Mouse (Mus musculus) embryonic facial prominence, embryonic 12.5 days (tissue): Measurements from ENCODE around the gene Casc3. TPM values are rescaled to one million over a fixed set of nuclear protein-coding genes. Genes with fewer than 3 reads are reported as not detected.
A peak's percentile ranks its signal among the peaks of the same experiment; 100 is the strongest.

ENCODE experiments used
- ATAC-seq: fragments of 200-750 bp; cut with Nextera tagmentation; 2 replicates; pipeline ENCODE4 v1.8.0; 2017; ENCODE audit not compliant: insufficient number of reproducible peaks, insufficient read depth, low FRiP score, low TSS enrichment
- H3K27ac ChIP-seq: fragments of 300-500 bp; sonication (generic); 2 replicates; pipeline ENCODE4 v1.5.1; 2016; ENCODE audit warnings: mild to moderate bottlenecking
- H3K27me3 ChIP-seq: fragments of 300-500 bp; sonication (generic); 2 replicates; pipeline ENCODE4 v1.6.1; 2016; ENCODE audit warnings: mild to moderate bottlenecking, moderate library complexity
- H3K36me3 ChIP-seq: fragments of 300-500 bp; sonication (generic); 2 replicates; pipeline ENCODE4 v1.6.1; 2016; ENCODE audit warnings: mild to moderate bottlenecking
- H3K4me1 ChIP-seq: fragments of 300-500 bp; sonication (generic); 2 replicates; pipeline ENCODE4 v1.6.1; 2016
- H3K4me2 ChIP-seq: fragments of 300-500 bp; sonication (generic); replicated peaks from 2 replicates; pipeline ENCODE4 v1.6.1; 2016; ENCODE audit warnings: mild to moderate bottlenecking, moderate library complexity
- H3K4me3 ChIP-seq: fragments of 300-500 bp; sonication (generic); 2 replicates; pipeline ENCODE4 v1.5.1; 2016; ENCODE audit warnings: mild to moderate bottlenecking
- H3K9ac ChIP-seq: fragments of 300-500 bp; sonication (generic); 2 replicates; pipeline ENCODE4 v1.6.1; 2016; ENCODE audit warnings: mild to moderate bottlenecking, moderate library complexity
- H3K9me3 ChIP-seq: fragments of 300-500 bp; sonication (generic); 2 replicates; pipeline ENCODE4 v1.6.1; 2016; ENCODE audit warnings: mild to moderate bottlenecking, moderate library complexity
- WGBS: fragments of 180-500 bp; shearing (Covaris S2); methylation state at CpG from one replicate; pipeline ENCODE4 v1.1.7; 2016; 5-methylcytosine and 5-hydroxymethylcytosine counted together
- polyA plus RNA-seq: library from polyadenylated mRNA; unstranded; fragments of >200 nt; fragmentation: Nextera tagmentation; extraction: Ambion mirVana; gene quantifications from 2 replicates; pipeline ENCODE4 v1.2.1, GENCODE M21; 2016

Gene Casc3
- polyA plus RNA-seq, 1 experiment from 2014 or later: 54.0 TPM

GRCm38 (mm10) chr11:98794469-98795014 is 10.2 kb upstream of the Casc3 start:
- ATAC-seq: peak; percentile 50
- Histone ChIP-seq H3K27ac (peak overlapping the region; percentile 100), H3K36me3 (peaks cover 13% of the 10 kb centered on the region), H3K4me3 (peak overlapping the region; percentile 100), H3K27me3 (no peaks in the 10 kb centered on the region), H3K9ac (peak overlapping the region; percentile 99), H3K4me2 (peak overlapping the region; percentile 94), H3K9me3 (no peaks in the 10 kb centered on the region), H3K4me1 (peaks cover 28% of the 10 kb centered on the region)
- WGBS: under 1% methylated on average over 28 of the region's 30 CpGs

- peaks cover 19% of the 10 kb centered on the region for H3K36me3 ChIP-seq
- H3K4me1 ChIP-seq: peaks cover 28% of the 10 kb centered on the region
- H3K9me3 ChIP-seq: no peaks in the 10 kb centered on the region
- H3K27ac ChIP-seq: peak within 1 kb of the TSS; percentile 100
- peak within 1 kb of the TSS; percentile 94 for H3K4me2 ChIP-seq
- H3K9ac ChIP-seq: peak within 1 kb of the TSS; percentile 99
- H3K27me3 ChIP-seq: no peaks in the 10 kb centered on the region
- under 1% methylated on average over 61 of the region's 89 CpGs for WGBS
- ATAC-seq: peak; percentile 43; the same call in 1 of the 2 replicates
- peak within 1 kb of the TSS; percentile 100 for H3K4me3 ChIP-seq
Measured at GRCm38 (mm10) chr11:98795015-98795713, 9.5 kb upstream of the Casc3 start, which contains the start of gene Msl1. TSS of gene Msl1 (plus strand) at chr11:98795516.

GRCm38 (mm10) chr11:98795714-98796514 is 8.8 kb upstream of the Casc3 start:
- H3K27me3 ChIP-seq: no peaks in the 10 kb centered on the region
- H3K36me3 ChIP-seq: peaks cover 26% of the 10 kb centered on the region
- under 1% methylated on average over 61 of the region's 74 CpGs for WGBS
- H3K4me1 ChIP-seq: peaks cover 28% of the 10 kb centered on the region
- peak overlapping the region; percentile 100 for H3K27ac ChIP-seq
- peak overlapping the region; percentile 100 for H3K4me3 ChIP-seq
- no peaks in the 10 kb centered on the region for H3K9me3 ChIP-seq
- H3K9ac ChIP-seq: peak overlapping the region; percentile 99
- ATAC-seq: peak; percentile 24
- H3K4me2 ChIP-seq: peak overlapping the region; percentile 94

- ATAC-seq: peak; percentile 32; the same call in 1 of the 2 replicates
- Histone ChIP-seq H3K27ac (peak overlapping the region; percentile 100), H3K9me3 (no peaks in the 10 kb centered on the region), H3K4me2 (peak overlapping the region; percentile 94), H3K4me1 (peaks cover 28% of the 10 kb centered on the region), H3K9ac (peak overlapping the region; percentile 99), H3K27me3 (no peaks in the 10 kb centered on the region), H3K36me3 (peaks cover 34% of the 10 kb centered on the region), H3K4me3 (peak overlapping the region; percentile 100)
- WGBS: 5% methylated on average over 23 of the region's 23 CpGs
Measured at GRCm38 (mm10) chr11:98796515-98797216, 8.0 kb upstream of the Casc3 start.

GRCm38 (mm10) chr11:98797306-98797705 is 7.4 kb upstream of the Casc3 start:
- Histone ChIP-seq H3K4me2 (peak overlapping the region; percentile 94), H3K4me3 (peak overlapping the region; percentile 100), H3K36me3 (peaks cover 40% of the 10 kb centered on the region), H3K9ac (peak overlapping the region; percentile 99), H3K27ac (0 out of 2 replicates have a peak overlapping the region, but pooled peaks have one; percentile 11), H3K4me1 (peaks cover 28% of the 10 kb centered on the region), H3K9me3 (no peaks in the 10 kb centered on the region), H3K27me3 (no peaks in the 10 kb centered on the region)
- WGBS: 4% methylated on average over 5 of the region's 5 CpGs
- no peak for ATAC-seq

GRCm38 (mm10) chr11:98797909-98798308 is 6.8 kb upstream of the Casc3 start:
- no peak overlapping the region for H3K27ac ChIP-seq
- H3K4me1 ChIP-seq: peaks cover 27% of the 10 kb centered on the region
- 47% methylated on average over 4 of the region's 4 CpGs for WGBS
- peak overlapping the region; percentile 100 for H3K4me3 ChIP-seq
- no peak for ATAC-seq
- H3K27me3 ChIP-seq: no peaks in the 10 kb centered on the region
- H3K4me2 ChIP-seq: peak overlapping the region; percentile 94
- H3K36me3 ChIP-seq: peaks cover 46% of the 10 kb centered on the region
- H3K9ac ChIP-seq: peak overlapping the region; percentile 99
- no peaks in the 10 kb centered on the region for H3K9me3 ChIP-seq

GRCm38 (mm10) chr11:98808417-98808816 is 3.7 kb downstream of the Casc3 start:
- Histone ChIP-seq H3K9me3 (no peaks in the 10 kb centered on the region), H3K9ac (no peak overlapping the region), H3K27me3 (no peaks in the 10 kb centered on the region), H3K4me3 (0 out of 2 replicates have a peak overlapping the region, but pooled peaks have one; percentile 73), H3K4me1 (peaks cover 13% of the 10 kb centered on the region), H3K27ac (peak overlapping the region; percentile 95; the same call in 1 of the 2 replicates), H3K4me2 (peak overlapping the region; percentile 75; the same call in 1 of the 2 replicates), H3K36me3 (peaks cover 60% of the 10 kb centered on the region)
- ATAC-seq: no peak
- 76% methylated on average over 2 of the region's 2 CpGs for WGBS

GRCm38 (mm10) chr11:98809457-98810290 is 5.0 kb downstream of the Casc3 start:
- H3K4me1 ChIP-seq: peaks cover 13% of the 10 kb centered on the region
- peaks cover 60% of the 10 kb centered on the region for H3K36me3 ChIP-seq
- H3K9ac ChIP-seq: peak overlapping the region; percentile 82
- peak; percentile 98 for ATAC-seq
- H3K4me3 ChIP-seq: peak overlapping the region; percentile 73
- H3K27ac ChIP-seq: peak overlapping the region; percentile 95
- under 1% methylated on average over 84 of the region's 84 CpGs for WGBS
- no peaks in the 10 kb centered on the region for H3K27me3 ChIP-seq
- no peaks in the 10 kb centered on the region for H3K9me3 ChIP-seq
- peak overlapping the region; percentile 75 for H3K4me2 ChIP-seq

- Histone ChIP-seq H3K27ac (0 out of 2 replicates have a peak overlapping the region, but pooled peaks have one; percentile 95), H3K4me3 (peak overlapping the region; percentile 73), H3K4me1 (peaks cover 13% of the 10 kb centered on the region), H3K36me3 (peaks cover 59% of the 10 kb centered on the region), H3K9me3 (no peaks in the 10 kb centered on the region), H3K9ac (peak overlapping the region; percentile 82), H3K27me3 (no peaks in the 10 kb centered on the region), H3K4me2 (peak overlapping the region; percentile 75)
- no peak for ATAC-seq
- 64% methylated on average over 7 of the region's 7 CpGs for WGBS
Measured at GRCm38 (mm10) chr11:98810686-98811085, 6.0 kb downstream of the Casc3 start.

- WGBS: 94% methylated on average over 1 of the region's 1 CpGs
- Histone ChIP-seq H3K4me2 (no peak overlapping the region), H3K9me3 (no peaks in the 10 kb centered on the region), H3K36me3 (peaks cover 90% of the 10 kb centered on the region), H3K27ac (no peak overlapping the region), H3K4me3 (no peak overlapping the region), H3K9ac (no peak overlapping the region), H3K27me3 (no peaks in the 10 kb centered on the region), H3K4me1 (no peaks in the 10 kb centered on the region)
- ATAC-seq: no peak
Measured at GRCm38 (mm10) chr11:98816706-98817239, 12.1 kb downstream of the Casc3 start.
